Mouse (Mus musculus) neutrophil, adult 5-6 weeks (primary cell): ENCODE data around the gene Slc1a1. TPM values are rescaled to one million over a fixed set of nuclear protein-coding genes. Genes with fewer than 3 reads are reported as not detected.

Experiments used
- ATAC-seq: fragments of 151-379, 151-347 bp; 2 replicates; pipeline ENCODE4 v1.8.0; 2017; ENCODE audit warnings: mild to moderate bottlenecking, moderate TSS enrichment; ENCODE audit not compliant: insufficient number of reproducible peaks, poor library complexity, low FRiP score, severe bottlenecking; ENCODE audit errors: extremely low read depth
- total RNA-seq: library from RNA; stranded (forward); fragments of 200-1000 nt; gene quantifications from 2 replicates; pipeline ENCODE4 v1.2.3, GENCODE M21; 2017

The Slc1a1 gene
- total RNA-seq = 0.98 and 1.7 TPM in 2 replicates

GRCm38 (mm10) chr19:28834798-28835499 lies at the start of gene Slc1a1:
Gene Slc1a1 (plus strand): TSS chr19:28835049.
- ATAC-seq = peak; percentile 6; the same call in 1 of the 2 replicates

DNA sequence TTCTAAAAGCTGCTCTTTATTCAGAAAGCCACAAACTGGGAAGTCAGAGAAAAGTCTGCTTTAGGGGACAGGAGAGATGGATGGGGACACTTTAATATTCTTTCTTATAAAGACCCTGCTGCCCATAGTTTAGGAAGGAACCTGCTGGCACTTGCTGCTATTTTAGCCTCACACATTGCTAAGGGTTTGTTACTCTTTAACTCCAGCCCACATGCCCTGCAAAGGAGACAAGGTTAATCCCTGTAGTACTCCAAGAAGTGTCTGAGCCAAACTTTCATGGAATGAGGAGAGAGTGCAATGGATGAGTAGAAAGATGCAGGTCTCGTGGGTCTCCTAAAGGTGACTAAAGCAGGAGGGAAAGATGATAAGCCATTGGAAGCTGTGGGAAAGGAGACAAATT lies 44.7 kb upstream of the Slc1a1 start:
- ATAC-seq = no peak

GRCm38 (mm10) chr19:28793307-28793706 lies 41.5 kb upstream of the Slc1a1 start:
- no peak for ATAC-seq

DNA sequence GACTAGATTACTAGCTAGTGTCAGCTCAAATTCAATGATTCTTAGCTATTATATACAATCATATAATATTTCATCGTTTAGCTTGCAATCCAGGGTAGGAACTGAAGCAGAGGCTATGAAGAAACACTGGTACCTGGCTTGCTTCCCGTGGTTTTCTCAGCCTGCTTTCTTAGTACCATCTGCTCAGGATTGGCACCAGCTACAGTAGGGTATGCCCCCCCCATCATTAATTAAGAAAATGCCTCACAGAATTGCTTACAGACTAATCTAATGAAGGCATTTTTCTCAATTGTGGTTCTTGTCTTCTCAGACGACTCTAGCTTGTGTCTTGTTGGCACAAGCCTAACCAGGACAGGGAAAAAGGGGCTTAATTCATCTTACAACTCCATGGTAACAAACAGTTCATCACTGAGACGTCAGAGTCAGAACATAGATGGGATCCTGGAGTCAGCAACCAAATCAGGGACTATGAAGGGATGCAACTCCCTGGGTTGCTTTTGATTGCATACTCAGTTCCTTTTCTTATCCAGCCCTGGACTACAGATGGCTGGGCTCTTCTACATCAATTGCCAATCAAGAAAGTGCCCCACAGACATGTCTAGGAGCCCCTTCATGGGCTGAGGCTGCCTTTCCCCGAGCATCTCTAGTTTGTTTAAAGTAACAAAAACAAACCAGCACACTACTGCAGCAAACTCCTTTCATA lies 38.6 kb upstream of the Slc1a1 start:
- no peak for ATAC-seq

DNA sequence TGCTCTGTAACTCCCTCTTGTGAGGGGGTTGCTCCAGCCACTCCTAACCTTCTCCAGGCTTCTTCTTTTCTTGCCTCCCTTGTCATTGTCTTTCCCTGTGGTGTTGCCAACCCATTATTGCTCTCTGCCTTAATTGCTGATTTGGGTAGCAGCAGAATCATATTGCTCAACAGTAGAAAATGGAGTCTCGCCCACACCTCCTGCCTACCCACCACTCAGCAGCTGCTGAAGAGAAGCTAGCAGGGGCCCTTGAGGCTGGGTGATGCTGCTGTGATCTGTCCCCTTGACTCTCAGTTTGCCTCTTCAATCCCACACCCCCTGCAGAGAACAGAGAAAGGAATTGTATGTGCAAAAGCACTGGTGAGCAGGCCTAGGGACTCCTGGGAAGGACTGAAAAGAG lies 37.9 kb upstream of the Slc1a1 start:
- no peak for ATAC-seq

GRCm38 (mm10) chr19:28797611-28798010 lies 37.2 kb upstream of the Slc1a1 start:
- ATAC-seq = no peak

- ATAC-seq = no peak
Measured at GRCm38 (mm10) chr19:28800448-28800847, 34.4 kb upstream of the Slc1a1 start.

GRCm38 (mm10) chr19:28806276-28806675 lies 28.6 kb upstream of the Slc1a1 start:
- no peak for ATAC-seq

- ATAC-seq = no peak
Measured at GRCm38 (mm10) chr19:28806821-28807496, 27.9 kb upstream of the Slc1a1 start.

GRCm38 (mm10) chr19:28807497-28807871 lies 27.4 kb upstream of the Slc1a1 start:
- no peak for ATAC-seq

DNA sequence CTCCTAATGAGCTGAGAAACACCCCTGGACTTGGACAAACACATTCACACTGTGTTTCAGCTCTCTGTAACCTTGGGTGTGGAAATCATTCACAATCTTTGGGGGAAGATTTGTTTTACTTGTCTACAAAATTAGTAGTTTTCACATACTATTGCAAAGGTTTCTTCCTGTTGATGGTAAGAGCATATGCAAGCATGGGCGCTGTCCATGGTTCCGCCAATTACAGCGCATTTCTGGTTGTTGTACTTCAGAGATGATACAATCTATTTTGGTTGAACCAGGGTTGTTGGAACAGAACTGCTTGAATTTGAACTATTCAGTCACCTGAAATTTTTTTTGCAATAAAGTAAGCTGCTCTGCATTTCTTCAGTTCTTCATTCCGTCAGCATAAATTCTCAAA lies 16.6 kb upstream of the Slc1a1 start:
- ATAC-seq = no peak

DNA sequence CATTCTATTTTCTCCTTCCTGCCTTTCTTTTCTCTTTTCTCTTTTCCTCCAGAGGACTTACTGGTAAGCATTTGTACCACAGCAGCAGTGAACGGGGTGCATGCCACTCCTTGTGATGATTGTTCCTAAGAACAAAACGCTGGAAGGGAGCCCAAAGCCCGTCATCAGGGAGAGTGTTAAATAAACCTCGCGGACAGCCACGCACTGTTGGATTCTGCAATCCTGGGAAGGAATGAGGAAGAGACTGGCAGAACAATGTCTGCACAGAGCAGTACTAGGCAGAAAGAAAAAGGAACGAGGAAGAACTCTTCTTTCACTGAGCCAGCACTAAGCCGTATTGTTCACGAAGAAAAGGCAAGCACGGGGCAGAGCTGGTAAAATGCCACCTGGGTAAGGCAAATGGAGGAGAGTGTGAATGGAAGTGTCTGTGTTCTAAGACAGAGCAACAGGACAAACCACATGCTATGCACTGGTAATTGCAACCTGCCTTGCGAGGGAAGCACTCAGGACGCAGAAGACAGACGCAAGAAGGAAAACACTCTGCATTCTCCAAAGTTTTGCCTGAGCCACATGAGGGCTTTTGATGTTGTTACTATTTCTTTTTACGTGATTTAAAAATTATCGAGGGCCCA lies 7.0 kb upstream of the Slc1a1 start:
- no peak for ATAC-seq

GRCm38 (mm10) chr19:28831324-28831723 lies 3.5 kb upstream of the Slc1a1 start:
- no peak for ATAC-seq

DNA sequence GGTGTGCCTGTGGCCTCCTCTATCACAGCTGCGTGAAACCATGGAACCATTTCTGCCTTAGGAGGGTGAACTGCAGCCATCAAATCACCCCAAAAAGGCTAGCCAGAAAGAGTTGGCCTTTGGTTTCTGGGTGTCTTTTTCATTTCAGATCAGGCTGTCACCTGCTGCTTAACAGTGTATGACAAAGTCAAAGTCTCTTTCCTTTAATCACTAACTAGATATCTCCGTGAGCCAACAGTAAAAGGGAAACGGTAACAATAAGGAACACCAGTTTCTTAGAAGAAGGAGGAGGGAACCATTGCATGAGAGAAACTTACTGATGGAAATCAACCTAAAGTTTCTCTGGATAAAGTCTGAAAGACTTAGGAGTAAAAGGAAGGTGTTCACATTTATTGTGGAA lies 2.2 kb upstream of the Slc1a1 start:
- ATAC-seq = no peak

DNA sequence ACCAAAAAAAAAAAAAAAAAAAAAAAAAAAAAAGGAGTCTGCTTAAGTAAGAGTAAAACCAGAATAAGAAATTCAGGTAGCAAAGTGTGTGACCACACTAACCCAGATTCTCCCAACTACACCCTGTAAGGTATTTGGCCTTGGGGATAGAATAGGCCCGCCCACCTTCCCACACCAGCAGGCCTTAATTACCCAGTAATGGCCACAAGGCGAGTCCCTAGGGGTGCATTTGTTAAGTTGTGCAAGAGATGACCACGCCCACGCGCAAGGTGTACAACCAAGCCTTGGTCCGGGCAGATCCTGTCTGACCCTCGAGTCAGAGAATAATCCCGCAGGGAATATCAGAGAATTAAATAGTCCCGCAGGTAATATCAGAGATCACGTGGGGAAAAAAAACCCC lies 461 bp upstream of the Slc1a1 start:
- no peak for ATAC-seq

DNA sequence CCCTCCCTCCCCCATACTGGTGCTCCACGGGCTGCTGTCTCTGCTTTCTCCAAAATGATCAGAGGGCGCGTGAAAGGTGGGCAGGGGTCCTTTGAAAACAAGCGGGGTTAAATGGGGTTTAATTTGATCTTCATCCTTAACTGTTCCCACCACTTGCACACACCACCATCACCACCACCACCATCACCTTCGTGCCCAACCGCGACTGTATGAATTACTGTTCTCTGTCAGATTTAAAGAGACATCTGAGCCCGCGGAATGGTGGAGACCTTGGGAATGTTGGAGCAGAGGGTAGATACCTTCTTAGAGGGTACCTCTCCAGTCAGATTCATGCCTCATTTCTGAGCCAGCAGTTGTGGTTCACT lies 633 bp downstream of the Slc1a1 start:
- no peak for ATAC-seq

- no peak for ATAC-seq
Measured at GRCm38 (mm10) chr19:28836116-28836515, 1.3 kb downstream of the Slc1a1 start.

GRCm38 (mm10) chr19:28836651-28837410 lies 2.0 kb downstream of the Slc1a1 start:
- no peak for ATAC-seq

DNA sequence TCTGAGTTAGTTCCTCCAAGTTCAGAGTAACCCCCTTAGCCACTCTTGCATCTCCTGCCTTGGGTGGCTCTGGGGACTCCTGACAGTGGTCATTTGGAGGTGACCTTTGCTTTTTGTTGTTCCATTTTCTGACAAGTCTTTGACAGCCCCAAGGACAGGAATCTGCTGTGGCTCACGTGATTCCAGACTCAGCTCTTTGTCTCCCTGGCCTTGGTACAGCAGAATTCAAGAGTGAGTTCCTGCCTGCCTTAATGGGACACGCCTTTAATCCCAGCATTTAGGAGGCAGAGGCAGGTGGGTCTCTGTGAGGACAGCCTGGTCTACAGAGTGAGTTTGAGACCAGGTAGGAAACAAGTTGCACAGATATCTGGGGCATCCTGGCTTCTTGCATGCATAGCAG lies 3.9 kb downstream of the Slc1a1 start:
- ATAC-seq = no peak
